Mouse (Mus musculus): ENCODE data around the gene Cttnbp2.

DNA sequence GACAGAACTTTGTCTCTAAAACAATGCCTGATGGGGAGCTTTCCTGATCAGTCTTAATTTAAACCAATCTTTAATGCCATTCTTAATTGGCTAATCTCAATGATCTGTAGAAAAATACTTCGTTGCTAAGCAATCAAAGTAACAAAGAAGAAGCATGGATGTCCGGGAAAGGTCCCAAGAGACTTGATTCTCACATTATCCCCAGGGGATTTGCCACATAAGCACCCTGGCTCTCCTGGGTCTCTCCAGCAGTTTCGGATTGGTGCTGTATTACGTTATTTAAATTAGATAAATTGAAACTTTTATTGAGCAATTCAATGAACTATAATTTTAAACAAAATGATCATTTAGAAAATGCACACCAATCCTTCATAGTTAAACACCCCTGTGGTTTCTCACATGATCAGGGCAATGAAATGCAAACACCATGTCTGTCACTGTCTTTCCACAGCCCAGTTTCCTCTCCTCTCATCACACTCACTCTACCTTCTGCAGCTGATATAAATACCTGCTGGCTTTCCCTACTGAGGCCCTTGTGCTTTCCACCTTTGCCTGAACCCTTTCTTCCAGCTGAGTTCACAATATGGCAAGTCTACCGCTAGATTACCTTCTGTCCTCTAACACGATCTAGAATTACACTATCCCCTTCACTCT, 22.3 kb downstream of the Cttnbp2 start:
- TF ChIP-seq CTCF (conservative IDR thresholded peaks at IDR 0.05; ENCODE audit: insufficient read depth, insufficient read length, low read depth, low read length) = no peak
- no peak for TF ChIP-seq POLR2A (IDR thresholded peaks at IDR 0.05; ENCODE audit: low read depth, low read length)

All from kidney, adult 2 months (tissue).